15 mouse cellular contexts compared by ENCODE assay signal in the genomic region with DNA sequence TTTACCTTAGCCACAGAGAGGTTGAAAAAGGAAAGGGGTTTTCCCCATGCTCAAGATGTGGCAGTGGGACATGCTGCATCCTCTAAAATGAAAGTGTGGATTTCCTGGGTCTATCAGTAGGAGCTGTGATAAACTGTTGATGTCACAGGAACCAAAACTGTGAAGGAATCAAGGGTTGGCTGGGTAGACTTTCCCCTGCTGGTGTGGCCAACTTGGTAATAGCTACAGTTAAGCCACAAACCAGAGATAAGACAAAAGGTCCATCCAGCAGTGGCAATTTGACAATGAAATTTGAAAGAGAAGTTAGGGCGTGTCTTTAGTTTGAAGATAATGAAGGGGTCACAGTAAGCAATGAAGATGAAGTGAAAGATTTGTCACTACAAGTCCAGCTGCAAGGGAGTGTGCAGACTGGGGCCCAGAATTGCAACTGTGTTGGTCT. TPM values are rescaled to one million over a fixed set of nuclear protein-coding genes. Genes with fewer than 3 reads are reported as not detected.
A peak's percentile ranks its signal among the peaks of the same experiment; 100 is the strongest.
DNase-seq lines count a peak whose midpoint lies in the region; ATAC-seq and TF ChIP-seq lines count a peak whose summit lies in the region.
"Had no signal": no experiment of that assay in that cellular context is flagged by ENCODE, and none has a peak within 500 bp of the region (broad histone marks: within the 10 kb centered on the region; RNA-seq: fewer than 3 reads in every experiment).

No protein-coding gene starts in this region.

- no peaks in the 10 kb centered on the region for H3K79me2 ChIP-seq in CH12.LX (replicated peaks; ENCODE audit: control insufficient read depth, extremely low read depth, insufficient read depth, poor library complexity, severe bottlenecking)

- peak overlapping the region; percentile 75 for H3K4me2 ChIP-seq in CH12.LX (ENCODE audit: insufficient read depth, low read depth, poor library complexity, severe bottlenecking)
- H3K4me2 ChIP-seq in liver, postnatal 0 days (ENCODE audit: low read depth, low read length) = no peak overlapping the region
- H3K4me2 ChIP-seq: embryonic facial prominence, embryonic 12.5 days; intestine, embryonic 15.5 days; lung, embryonic 14.5 days had no signal

- no peak for TF ChIP-seq POLR2A in CH12.LX (IDR thresholded peaks at IDR 0.05; ENCODE audit: low read depth, low read length)

- no peak; the same call in 1 of the 2 replicates for TF ChIP-seq RAD21 in CH12.LX (IDR thresholded peaks at IDR 0.05; ENCODE audit: low read depth, low read length)

- H3K27me3 ChIP-seq in CH12.LX (replicated peaks) = no peaks in the 10 kb centered on the region
- no peaks in the 10 kb centered on the region for H3K27me3 ChIP-seq in liver, postnatal 0 days (ENCODE audit: insufficient read depth, low read length)
- H3K27me3 ChIP-seq: embryonic facial prominence, embryonic 12.5 days; intestine, embryonic 15.5 days; megakaryocyte, embryonic 14.5 days had no signal

- no peak overlapping the region for H3K9ac ChIP-seq in CH12.LX (ENCODE audit: insufficient read depth, low read depth)
- no peak overlapping the region for H3K9ac ChIP-seq in liver, postnatal 0 days (replicated peaks)
- H3K9ac ChIP-seq: embryonic facial prominence, embryonic 12.5 days; intestine, embryonic 15.5 days; lung, embryonic 14.5 days had no signal

- no peak overlapping the region for H3K4me3 ChIP-seq in CH12.LX (replicated peaks in 1 of 3; ENCODE audit: low read depth in 2 of 3, low read length in 2 of 3, poor library complexity in 1 of 3)
- no peak overlapping the region for H3K4me3 ChIP-seq in liver, postnatal 0 days (ENCODE audit: low read depth, low read length)
- H3K4me3 ChIP-seq: embryonic facial prominence, embryonic 12.5 days; heart, embryonic 10.5 days; intestine, embryonic 15.5 days; megakaryocyte, embryonic 14.5 days had no signal

- 55% methylated on average over 1 of the region's 1 CpGs for WGBS in liver, postnatal 0 days (ENCODE audit: insufficient replicate concordance)

- in situ Hi-C loops in CH12.LX (cut with MboI; ENCODE audit: low pct_ligation_motif_present, low pct_unique_long_range_greater_than_20kb, low sequenced_read_pairs) = no loop called here

- peak; percentile 85 for DNase-seq in 416B (ENCODE audit: low read depth)
- DNase-seq in CH12.LX (ENCODE audit: extremely low read depth) = peak; percentile 84
- no peak for DNase-seq in liver, postnatal 0 days
- DNase-seq in ovary, postnatal 14 days (ENCODE audit: low spot score) = no peak
- DNase-seq in neural tube, embryonic 10.5 days (ENCODE audit: extremely low spot score, low spot score) = no peak
- no peak for DNase-seq in retina, postnatal 1 day
- DNase-seq in embryo, embryonic 11 days = no peak
- DNase-seq: adrenal gland, postnatal 10 days; cerebellum, postnatal 14 days; lung, embryonic 14.5 days had no signal

- TF ChIP-seq CTCF in CH12.LX (conservative IDR thresholded peaks at IDR 0.05 in 1 of 2, IDR thresholded peaks at IDR 0.05 in 1 of 2; ENCODE audit: low read depth in 2 of 2, low read length in 2 of 2) = no peak
- no peak for TF ChIP-seq CTCF in liver, postnatal 0 days (IDR thresholded peaks at IDR 0.05; ENCODE audit: low read depth)

- ATAC-seq in hematopoietic stem cell, adult 5-6 weeks (replicated peaks in 1 of 2; ENCODE audit: insufficient read depth in 1 of 2, low FRiP score in 2 of 2, low TSS enrichment in 1 of 2, low read depth in 1 of 2, poor library complexity in 2 of 2, severe bottlenecking in 2 of 2) = peak; percentile 39 to 58; a peak in 3 of 4 replicates
- 0 out of 2 replicates have a peak, but pooled peaks have one; percentile 7 for ATAC-seq in liver, postnatal 0 days
- ATAC-seq: intestine, embryonic 15.5 days had no signal

- H3K27ac ChIP-seq in CH12.LX (ENCODE audit: insufficient read depth, low read depth) = peak overlapping the region; percentile 47
- H3K27ac ChIP-seq in liver, postnatal 0 days (ENCODE audit: low read depth) = 0 out of 2 replicates have a peak overlapping the region, but pooled peaks have one; percentile 13
- H3K27ac ChIP-seq: embryonic facial prominence, embryonic 12.5 days; heart, embryonic 10.5 days; intestine, embryonic 15.5 days had no signal

- H3K4me1 ChIP-seq in CH12.LX (ENCODE audit: control insufficient read depth in 1 of 2, insufficient read depth in 2 of 2) = peaks cover 9 to 25% of the 10 kb centered on the region in 2 experiments
- peaks cover 3% of the 10 kb centered on the region; the same call in 1 of the 2 replicates for H3K4me1 ChIP-seq in liver, postnatal 0 days (ENCODE audit: insufficient read depth)
- H3K4me1 ChIP-seq: embryonic facial prominence, embryonic 12.5 days; heart, embryonic 10.5 days; intestine, embryonic 15.5 days had no signal

- peak; percentile 76 for TF ChIP-seq EP300 in CH12.LX (IDR thresholded peaks at IDR 0.05; ENCODE audit: low read length)
- TF ChIP-seq EP300 in liver, postnatal 0 days (IDR thresholded peaks at IDR 0.05; ENCODE audit: low read depth) = peak; percentile 47; the same call in 1 of the 2 replicates

- dilution Hi-C loops in CH12.LX (cut with MboI; ENCODE audit: extremely low pct_ligation_motif_present, extremely low pct_unique_long_range_greater_than_20kb, low sequenced_read_pairs) = no loop called here

- H3K36me3 ChIP-seq in CH12.LX (replicated peaks in 1 of 2; ENCODE audit: control insufficient read depth in 1 of 2, insufficient read depth in 1 of 2, low read length in 1 of 2) = no peaks in the 10 kb centered on the region
- no peaks in the 10 kb centered on the region for H3K36me3 ChIP-seq in liver, postnatal 0 days (replicated peaks; ENCODE audit: insufficient read depth, low read length)
- H3K36me3 ChIP-seq: embryonic facial prominence, embryonic 12.5 days; heart, embryonic 10.5 days; intestine, embryonic 15.5 days had no signal

- no peaks in the 10 kb centered on the region for H3K9me3 ChIP-seq in CH12.LX (replicated peaks; ENCODE audit: low read length)
- H3K9me3 ChIP-seq in liver, postnatal 0 days (ENCODE audit: low read length) = no peaks in the 10 kb centered on the region
- H3K9me3 ChIP-seq: embryonic facial prominence, embryonic 12.5 days; heart, embryonic 10.5 days; intestine, embryonic 15.5 days; megakaryocyte, embryonic 14.5 days had no signal

TF ChIP-seq in CH12.LX, 34 proteins besides CTCF, POLR2A, EP300 and RAD21 (continues in another document):
- TF ChIP-seq ETS1 (conservative IDR thresholded peaks at IDR 0.05; ENCODE audit: low read depth, low read length) (peak; percentile 91), POLR2AphosphoS2 (IDR thresholded peaks at IDR 0.05; ENCODE audit: low read depth, low read length) (no peak), ZMIZ1 (IDR thresholded peaks at IDR 0.05; ENCODE audit: low read depth, low read length) (no peak), E2F4 (IDR thresholded peaks at IDR 0.05; ENCODE audit: insufficient replicate concordance, low read depth, low read length) (0 out of 2 replicates have a peak, but pooled peaks have one; percentile 24), JUND (conservative IDR thresholded peaks at IDR 0.05; ENCODE audit: low read depth, low read length) (0 out of 2 replicates have a peak, but pooled peaks have one; percentile 19), IRF4 (IDR thresholded peaks at IDR 0.05; ENCODE audit: low read depth, low read length) (peak; percentile 83; the same call in 1 of the 2 replicates), CHD2 (IDR thresholded peaks at IDR 0.05; ENCODE audit: low read length) (peak; percentile 67), MXI1 (IDR thresholded peaks at IDR 0.05; ENCODE audit: low read depth, low read length) (no peak), GABPA (IDR thresholded peaks at IDR 0.05; ENCODE audit: insufficient replicate concordance, low read depth, low read length) (no peak), ZKSCAN1 (IDR thresholded peaks at IDR 0.05; ENCODE audit: borderline replicate concordance, low read depth, low read length) (no peak), BHLHE40 (IDR thresholded peaks at IDR 0.05; ENCODE audit: low read depth, low read length) (peak; percentile 69), MAFK (IDR thresholded peaks at IDR 0.05; ENCODE audit: insufficient replicate concordance, low read length) (peak; percentile 66), MAX (IDR thresholded peaks at IDR 0.05; ENCODE audit: low read length) (peak; percentile 49), NRF1 (IDR thresholded peaks at IDR 0.05; ENCODE audit: low read depth, low read length) (no peak), SIN3A (IDR thresholded peaks at IDR 0.05; ENCODE audit: low read length) (no peak), MAZ (IDR thresholded peaks at IDR 0.05; ENCODE audit: low read depth, low read length) (0 out of 2 replicates have a peak, but pooled peaks have one; percentile 21), USF2 (conservative IDR thresholded peaks at IDR 0.05; ENCODE audit: low read depth, low read length) (no peak), PAX5 (IDR thresholded peaks at IDR 0.05; ENCODE audit: low read length) (no peak), MEF2A (IDR thresholded peaks at IDR 0.05; ENCODE audit: borderline replicate concordance, low read depth, low read length) (peak; percentile 88), CHD1 (IDR thresholded peaks at IDR 0.05; ENCODE audit: low read depth, low read length) (no peak), ZNF384 (IDR thresholded peaks at IDR 0.05; ENCODE audit: low read depth, low read length) (no peak), MYC (IDR thresholded peaks at IDR 0.05; ENCODE audit: low read depth, low read length) (no peak), JUN (IDR thresholded peaks at IDR 0.05; ENCODE audit: insufficient read depth, low read depth, low read length) (no peak; the same call in 1 of the 2 replicates), TBP (conservative IDR thresholded peaks at IDR 0.05; ENCODE audit: low read depth, low read length) (no peak), USF1 (IDR thresholded peaks at IDR 0.05; ENCODE audit: low read depth, low read length) (no peak), HCFC1 (IDR thresholded peaks at IDR 0.05; ENCODE audit: low read depth, low read length) (peak; percentile 13; the same call in 1 of the 2 replicates), KAT2A (IDR thresholded peaks at IDR 0.05; ENCODE audit: insufficient replicate concordance, low read length) (no peak), SMC3 (IDR thresholded peaks at IDR 0.05; ENCODE audit: low read depth, low read length) (no peak), ZC3H11A (IDR thresholded peaks at IDR 0.05; ENCODE audit: low read depth, low read length) (no peak), UBTF (IDR thresholded peaks at IDR 0.05; ENCODE audit: low read depth, low read length) (no peak), NELFE (IDR thresholded peaks at IDR 0.05; ENCODE audit: low read depth, low read length) (no peak; the same call in 1 of the 2 replicates)

RNA-seq across cellular contexts. Expression of gene Ica1l, which starts 25.9 kb away (rescaled TPM):
- total RNA-seq in CH12.LX (2012; rRNA removed) = 1.8 and 2.2 TPM in 2 replicates
- total RNA-seq in CH12.LX (2014; rRNA removed) = 5.0 and 6.2 TPM in 2 replicates
- 3.8 and 6.0 TPM in 2 replicates for polyA plus RNA-seq in CH12.LX (2012; ENCODE audit: insufficient read length, low read depth)
- total RNA-seq in hematopoietic stem cell, adult 5-6 weeks (2017) = 0.19 and 1.1 TPM in 2 replicates
- 0.16 and 0.26 TPM in 2 replicates for polyA plus RNA-seq in liver, postnatal 0 days (2015; fragmentation: Nextera tagmentation; extraction: Ambion mirVana)

Comparison
In these comparisons a context has a peak if more than half of its experiments do, and no peak if none do; other contexts are left out.
1. DNase-seq: peak in 416B (single experiment) and CH12.LX (single experiment); none in liver, postnatal 0 days (single experiment), ovary, postnatal 14 days (single experiment), neural tube, embryonic 10.5 days (single experiment), retina, postnatal 1 day (single experiment) and embryo, embryonic 11 days (single experiment).